In genomic region chr1:186621812-186622211, GRCm38 (mm10) we compare ENCODE assay signal across 28 mouse cellular contexts.
"Had no signal": no experiment of that assay in that cellular context is flagged by ENCODE, and none has a peak within 500 bp of the region (broad histone marks: within the 10 kb centered on the region; RNA-seq: fewer than 3 reads in every experiment).

No protein-coding gene starts in this region.

- H3K4me2 ChIP-seq: embryonic facial prominence, embryonic 12.5 days; embryonic facial prominence, embryonic 13.5 days; embryonic facial prominence, embryonic 15.5 days; forebrain, embryonic 12.5 days; forebrain, embryonic 13.5 days; forebrain, embryonic 15.5 days had no signal

- H3K9ac ChIP-seq: embryonic facial prominence, embryonic 12.5 days; embryonic facial prominence, embryonic 13.5 days; embryonic facial prominence, embryonic 15.5 days; forebrain, embryonic 12.5 days; forebrain, embryonic 13.5 days; forebrain, embryonic 15.5 days; forebrain, postnatal 0 days had no signal

- H3K27ac ChIP-seq: embryonic facial prominence, embryonic 10.5 days; embryonic facial prominence, embryonic 12.5 days; embryonic facial prominence, embryonic 13.5 days; embryonic facial prominence, embryonic 15.5 days; forebrain, embryonic 10.5 days; forebrain, embryonic 12.5 days; forebrain, embryonic 13.5 days; forebrain, embryonic 15.5 days; gastrocnemius, adult 2 months; heart, adult 2 months had no signal

- H3K4me1 ChIP-seq: embryonic facial prominence, embryonic 10.5 days; embryonic facial prominence, embryonic 12.5 days; embryonic facial prominence, embryonic 15.5 days; forebrain, embryonic 10.5 days; forebrain, embryonic 12.5 days; forebrain, embryonic 13.5 days had no signal

- H3K27me3 ChIP-seq: embryonic facial prominence, embryonic 12.5 days; embryonic facial prominence, embryonic 13.5 days; embryonic facial prominence, embryonic 15.5 days; forebrain, embryonic 12.5 days; forebrain, embryonic 13.5 days; forebrain, embryonic 15.5 days had no signal

- H3K9me3 ChIP-seq: embryonic facial prominence, embryonic 10.5 days; embryonic facial prominence, embryonic 12.5 days; embryonic facial prominence, embryonic 13.5 days; embryonic facial prominence, embryonic 15.5 days; forebrain, embryonic 10.5 days; forebrain, embryonic 12.5 days; forebrain, embryonic 13.5 days; forebrain, embryonic 15.5 days had no signal

- H3K4me3 ChIP-seq: embryonic facial prominence, embryonic 10.5 days; embryonic facial prominence, embryonic 12.5 days; embryonic facial prominence, embryonic 13.5 days; embryonic facial prominence, embryonic 15.5 days; erythroblast, embryonic 14.5 days; forebrain, embryonic 10.5 days; forebrain, embryonic 12.5 days; forebrain, embryonic 13.5 days; forebrain, embryonic 15.5 days; gastrocnemius, adult 2 months; heart, adult 2 months had no signal

- H3K36me3 ChIP-seq: embryonic facial prominence, embryonic 10.5 days; forebrain, embryonic 10.5 days; forebrain, embryonic 12.5 days; forebrain, embryonic 15.5 days had no signal

- ATAC-seq: forebrain, embryonic 13.5 days; forebrain, embryonic 14.5 days; forebrain, embryonic 15.5 days; forebrain, embryonic 16.5 days; forebrain, postnatal 0 days had no signal

- DNase-seq: cerebellum, adult 2 months; cerebellum, adult 8-10 months; cerebellum, adult 9-10 months; cerebellum, adult 9-11 months; cerebellum, postnatal 10 days; cerebellum, postnatal 14 days; cerebellum, postnatal 25 days; cerebellum, postnatal 36 days; embryo, embryonic 11 days; forebrain, postnatal 0 days; gastrocnemius, adult 2 months; gastrocnemius, postnatal 10 days; gastrocnemius, postnatal 14 days; gastrocnemius, postnatal 25 days; gastrocnemius, postnatal 36 days; heart, adult 18-20 months; heart, adult 2 months had no signal
